Mouse (Mus musculus) MEL-GATA-1-ER (cell line): ENCODE results near the gene Ak2.

ENCODE experiments used
- DNase-seq: peaks from one replicate; pipeline ENCODE4 v3.0.0-alpha.2; 2012; ENCODE audit warnings: low read depth; ENCODE audit errors: extremely low read depth

The Ak2 gene

DNA sequence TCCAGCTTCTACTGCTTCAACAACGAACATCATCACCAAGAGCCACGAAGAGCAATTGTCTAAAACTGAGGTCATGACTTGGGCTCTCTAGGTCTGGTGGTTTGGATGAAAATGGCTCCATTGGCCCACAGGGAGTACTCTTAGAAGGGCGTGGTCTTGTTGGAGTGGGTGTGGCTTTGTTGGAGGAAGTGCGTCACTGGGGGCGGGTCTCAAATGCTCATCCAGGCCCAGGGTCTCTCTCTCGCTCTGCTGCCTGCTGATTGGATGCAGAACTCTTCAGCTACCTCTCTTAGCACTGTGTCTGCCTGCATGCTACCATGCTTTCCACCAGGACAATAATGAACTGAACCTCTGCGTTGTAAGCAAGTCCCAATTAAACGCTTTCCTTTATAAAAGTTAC, 17.1 kb upstream of the Ak2 start:
- DNase-seq: no peak

DNA sequence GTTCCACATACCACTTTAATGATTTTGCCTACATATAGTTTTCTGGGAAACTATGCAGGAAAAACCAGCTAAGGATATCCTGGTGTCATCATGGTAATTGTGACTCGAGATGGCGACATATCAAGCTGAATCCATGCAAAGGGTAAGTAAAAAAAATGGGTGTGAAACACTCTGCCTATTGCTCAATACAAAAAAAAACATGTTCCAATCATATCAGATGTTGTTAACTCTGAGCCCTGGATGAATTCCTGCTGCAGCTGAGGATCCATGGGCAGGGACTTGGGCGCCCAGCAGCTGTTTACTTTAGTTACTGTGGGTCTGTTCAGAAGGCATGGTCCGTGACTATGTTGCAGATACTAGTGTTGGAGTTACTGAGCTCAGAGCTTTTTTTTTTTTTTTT, 15.2 kb upstream of the Ak2 start:
- no peak for DNase-seq

DNA sequence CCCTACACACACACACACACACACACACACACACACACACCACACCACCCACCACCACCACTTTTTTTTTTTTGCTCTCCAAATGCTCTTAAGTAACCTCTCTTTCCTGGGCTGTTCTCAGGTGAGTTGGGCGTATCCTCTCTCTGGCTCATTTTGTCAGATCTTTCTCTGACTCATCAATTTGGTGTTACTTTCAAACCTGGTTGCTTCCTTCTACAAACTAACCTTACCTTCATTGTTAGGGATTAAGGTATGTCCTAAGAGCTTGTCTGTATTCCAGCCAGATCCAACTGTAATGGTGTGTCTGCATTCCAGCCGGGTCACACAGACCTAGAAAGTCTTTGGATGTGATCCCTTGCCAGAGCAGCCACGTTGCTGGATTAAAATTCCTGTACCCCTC, 14.5 kb upstream of the Ak2 start:
- no peak for DNase-seq

DNA sequence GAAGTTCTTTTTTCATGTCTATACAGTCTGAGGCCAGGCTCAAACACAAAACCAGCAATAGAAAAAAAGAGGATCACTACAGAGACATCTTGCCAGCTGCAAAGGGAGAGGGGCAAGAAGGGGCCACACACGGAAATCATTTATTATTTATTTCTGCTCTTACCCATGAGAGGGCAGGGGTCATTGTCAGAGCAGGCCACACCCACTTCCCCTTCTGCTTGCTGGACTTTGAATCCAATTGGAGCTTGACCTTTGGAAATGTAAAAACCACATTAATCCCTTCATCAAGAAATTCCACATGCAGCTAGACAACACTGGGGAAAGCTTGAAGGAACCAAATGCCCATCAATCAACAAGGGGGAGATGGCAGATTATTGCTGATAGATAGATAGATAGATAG, 13.1 kb upstream of the Ak2 start:
- no peak for DNase-seq

DNA sequence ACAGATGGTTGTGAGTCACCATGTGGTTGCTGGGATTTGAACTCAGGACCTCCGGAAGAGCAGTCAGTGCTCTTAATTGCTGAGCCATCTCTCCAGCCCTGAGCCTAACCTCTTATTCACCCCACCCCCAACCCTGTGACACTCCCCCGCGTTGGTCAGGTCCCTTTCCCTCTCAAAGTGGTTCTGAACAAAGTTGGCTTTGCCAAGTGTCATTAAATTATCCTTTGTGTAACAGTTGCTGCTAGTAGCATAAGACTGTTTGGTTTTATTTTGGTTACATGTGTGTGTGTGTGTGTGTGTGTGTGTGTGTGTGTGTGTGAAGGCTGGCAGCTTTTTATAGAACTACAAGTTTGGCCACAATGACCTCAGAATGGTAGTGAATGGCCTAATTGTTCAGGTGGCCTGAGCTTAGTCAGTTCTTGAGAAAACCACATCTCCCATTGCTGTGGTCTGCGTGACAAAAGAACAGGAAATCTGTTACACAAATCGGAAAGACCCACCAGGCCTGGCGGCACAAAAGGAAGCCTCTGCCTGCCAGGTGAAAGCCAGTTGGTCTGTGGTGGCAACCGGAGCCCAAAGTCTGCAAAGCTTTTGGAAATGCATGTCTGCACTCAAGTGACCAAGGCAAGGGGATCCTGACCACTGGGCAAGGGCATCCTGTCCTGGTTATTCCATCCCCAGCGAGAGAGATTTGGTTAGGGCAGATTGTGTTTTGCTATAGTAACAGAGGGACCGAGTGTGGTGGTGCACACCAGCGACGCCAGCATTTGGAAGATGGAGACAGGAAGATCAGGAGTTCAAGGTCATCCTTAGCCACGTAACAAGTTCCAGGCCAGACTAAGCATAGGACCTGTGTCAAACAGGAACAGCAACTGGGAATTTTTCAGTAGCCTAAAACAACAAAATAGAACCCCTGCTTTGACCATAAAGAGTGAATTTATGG, 10.6 kb upstream of the Ak2 start:
- no peak for DNase-seq

DNA sequence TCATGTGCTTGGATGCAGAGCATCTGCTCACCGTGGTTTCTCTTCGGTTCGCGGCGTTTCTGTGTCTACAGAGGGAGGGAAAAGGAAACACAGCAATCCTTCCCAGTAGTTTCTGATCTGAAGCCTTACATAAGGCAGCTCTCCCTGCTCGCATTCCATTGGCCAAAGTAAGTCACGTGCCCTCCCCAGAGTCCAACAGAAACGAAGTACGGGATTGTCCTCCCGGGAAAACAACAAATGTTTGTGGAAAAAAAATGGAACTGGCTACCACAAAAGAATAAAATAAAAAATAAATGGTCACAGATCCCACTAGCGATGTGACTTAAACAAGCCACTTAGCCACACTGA, 10.0 kb upstream of the Ak2 start:
- no peak for DNase-seq

DNA sequence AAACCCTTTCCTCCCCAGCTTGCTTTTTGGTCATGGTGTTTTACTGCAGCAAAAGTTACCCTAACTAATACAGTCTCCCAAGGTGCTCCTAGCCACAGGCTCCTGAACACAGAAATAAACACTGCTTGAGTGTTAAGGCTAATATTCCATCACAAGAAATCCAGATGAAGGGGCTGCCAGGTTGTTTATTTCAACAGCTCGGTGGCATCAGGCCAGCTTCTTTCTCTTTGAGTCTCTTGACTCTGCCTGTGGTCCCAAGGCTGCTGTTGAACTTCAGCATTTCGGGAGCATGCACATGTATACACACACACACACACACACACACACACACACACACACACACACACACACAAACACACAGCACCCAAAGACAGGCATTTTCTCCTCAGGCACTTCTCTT, 8.6 kb upstream of the Ak2 start:
- no peak for DNase-seq

DNA sequence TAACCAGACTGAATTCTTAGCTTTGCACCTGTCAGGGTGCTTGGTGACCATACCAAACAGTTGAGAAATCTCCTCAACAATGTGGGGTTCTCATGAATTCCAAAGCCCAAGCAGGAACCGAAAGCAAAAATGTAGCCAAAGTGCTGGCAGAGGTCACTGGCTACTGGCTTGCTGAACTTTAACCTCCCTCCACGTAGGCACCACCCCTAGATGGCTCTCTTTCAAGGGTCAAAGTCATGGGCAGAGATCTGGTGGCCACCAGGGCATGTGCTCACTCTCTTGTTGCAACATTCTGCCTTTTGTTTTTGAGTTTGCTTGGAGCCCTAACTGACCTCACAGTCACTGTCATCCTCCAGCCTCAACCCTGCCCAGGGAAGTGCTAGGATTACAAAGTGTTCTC, 8.1 kb upstream of the Ak2 start:
- no peak for DNase-seq

DNA sequence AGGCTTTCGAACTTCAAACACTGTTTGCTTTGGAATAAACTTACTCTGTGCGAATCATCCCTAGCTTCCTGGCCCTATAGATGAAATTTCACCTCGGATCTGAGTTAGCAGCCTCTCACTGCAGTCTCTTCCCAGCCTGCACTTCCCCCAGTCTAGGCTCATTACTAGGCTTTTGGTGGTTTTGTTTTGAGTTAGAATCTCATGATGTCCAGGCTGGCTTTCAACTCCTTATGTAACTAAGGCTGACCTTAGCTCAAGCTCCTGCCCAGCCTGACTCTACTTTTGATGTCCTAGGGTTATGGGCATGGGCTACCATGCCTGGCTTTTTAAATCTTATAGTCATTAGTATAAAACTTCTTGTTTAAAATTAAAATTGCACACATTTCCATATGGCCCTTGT, 7.2 kb upstream of the Ak2 start:
- no peak for DNase-seq

DNA sequence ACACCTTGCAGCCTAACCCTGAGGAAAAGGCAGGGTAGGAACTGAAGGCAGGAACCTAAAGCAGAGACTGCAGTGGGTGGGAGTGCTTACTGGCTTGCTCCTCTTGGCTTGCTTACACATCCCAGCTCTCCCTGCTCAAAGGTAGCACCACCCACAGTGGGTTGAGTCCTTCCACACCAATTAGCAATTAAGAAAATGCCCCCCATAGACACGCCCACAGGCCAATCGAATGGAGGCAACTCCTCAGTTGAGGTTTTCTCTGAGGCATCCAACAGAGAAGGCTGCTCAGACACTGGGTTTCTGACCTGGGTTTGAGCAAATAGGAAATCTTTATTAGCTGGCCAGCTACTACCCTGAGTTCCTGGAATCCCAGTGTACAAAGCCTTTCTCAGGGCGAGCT, 2.8 kb upstream of the Ak2 start:
- no peak for DNase-seq

DNA sequence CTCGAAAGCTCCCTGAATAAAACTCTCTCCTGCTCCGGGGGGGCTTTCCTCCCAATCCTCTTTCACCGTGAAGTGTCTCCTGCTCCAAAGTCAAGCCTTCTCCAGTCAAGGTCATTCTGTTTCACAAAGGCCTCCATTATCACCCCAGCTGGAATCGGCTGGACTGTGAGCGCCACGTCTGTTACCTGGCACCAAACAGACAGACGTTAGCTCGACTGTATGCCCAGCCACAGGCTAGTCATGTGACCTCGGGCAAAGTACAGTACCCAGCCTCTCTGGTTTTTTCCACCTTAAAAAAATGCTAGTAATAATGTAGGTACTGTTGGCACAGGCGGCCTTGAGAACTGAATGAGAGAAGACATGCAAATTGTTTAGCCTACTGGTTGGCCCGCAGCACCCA, 2.1 kb upstream of the Ak2 start:
- no peak for DNase-seq

DNA sequence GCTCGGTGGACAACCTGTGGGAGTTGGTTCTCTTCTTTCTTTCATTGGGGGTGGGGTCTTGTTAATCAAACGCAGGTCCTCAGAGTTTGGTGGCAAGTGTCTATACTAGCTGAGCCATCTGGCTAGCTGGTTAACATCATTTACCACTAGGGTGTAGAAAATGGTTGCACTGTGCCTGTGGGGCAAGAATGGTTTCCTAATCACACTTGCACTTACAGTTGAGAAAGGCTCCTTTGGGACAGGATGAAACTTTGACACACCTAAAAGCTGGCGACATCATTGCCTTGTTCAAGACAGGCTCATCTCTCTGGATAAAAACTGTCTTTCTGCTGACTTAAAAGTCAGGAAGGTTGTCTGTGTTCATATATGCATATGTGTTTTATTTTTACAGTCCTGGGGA, 418 bp downstream of the Ak2 start:
- no peak for DNase-seq

DNA sequence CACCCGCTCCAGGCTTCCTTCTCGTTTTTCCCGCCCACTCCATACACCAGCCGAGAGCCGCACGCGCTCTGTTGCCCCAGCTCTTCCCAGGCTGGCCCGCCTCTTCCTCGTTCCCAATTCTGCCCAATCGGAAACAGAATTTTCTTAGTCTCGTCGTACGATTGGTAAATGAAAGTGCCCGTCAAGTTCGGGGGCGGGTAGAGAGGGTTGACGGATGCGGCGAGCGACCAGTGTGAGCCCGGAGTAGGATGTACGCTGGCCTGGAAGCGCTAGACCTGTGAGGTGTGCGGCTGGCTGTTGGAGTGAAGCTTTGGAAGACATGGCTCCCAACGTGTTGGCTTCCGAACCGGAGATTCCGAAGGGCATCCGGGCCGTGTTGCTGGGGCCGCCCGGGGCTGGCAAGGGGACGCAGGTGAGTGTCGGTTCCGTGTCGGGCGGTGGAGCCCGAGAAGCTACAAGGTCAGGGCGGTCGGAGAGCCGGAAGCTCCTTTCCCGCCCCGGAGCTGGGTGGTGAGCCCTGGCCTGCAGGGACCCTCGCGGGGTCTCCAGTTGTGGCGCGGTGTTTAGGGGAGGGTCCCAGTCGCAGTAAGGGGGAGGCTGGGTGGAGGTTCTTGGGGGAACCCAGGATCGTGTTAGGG, 1.4 kb downstream of the Ak2 start:
- peak; percentile 95 for DNase-seq

DNA sequence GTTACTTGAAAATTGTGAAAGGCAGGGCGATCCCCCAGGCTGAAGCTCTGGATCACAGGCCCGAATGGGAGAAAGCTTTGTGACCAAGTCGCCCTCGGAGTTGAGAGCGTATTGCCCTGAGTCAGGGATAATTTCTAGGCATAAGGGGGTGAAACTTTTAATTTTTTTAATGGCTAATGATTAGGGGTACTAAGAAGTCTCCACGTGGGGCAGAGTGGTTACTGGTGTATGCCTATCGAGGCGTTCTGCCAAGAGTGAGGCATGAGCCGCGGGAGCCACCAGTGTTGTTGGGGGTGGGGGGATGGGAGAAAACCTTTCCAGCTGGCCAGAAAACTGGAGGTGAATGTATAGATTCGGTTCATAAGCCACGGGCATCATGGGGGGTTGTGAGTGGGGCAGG, 1.9 kb downstream of the Ak2 start:
- DNase-seq: no peak

DNA sequence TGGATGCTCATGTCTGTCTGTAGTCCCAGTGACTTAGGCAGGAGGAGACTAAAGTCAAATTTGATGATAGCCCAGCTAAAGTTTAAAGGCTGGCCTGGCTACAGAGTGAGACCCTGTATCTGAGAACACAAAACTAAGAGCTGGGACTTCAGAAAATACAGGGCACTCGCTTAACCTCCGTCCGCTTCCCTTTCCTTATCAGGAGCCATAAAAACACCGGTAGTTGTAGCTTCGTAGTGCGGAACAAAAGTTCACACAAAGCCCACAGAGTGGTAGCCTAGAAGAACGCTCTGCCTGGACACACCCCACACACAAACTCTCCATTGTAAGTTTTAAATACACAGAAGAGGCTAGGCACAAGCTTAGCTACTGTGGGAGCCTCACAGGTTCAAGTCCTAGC, 3.5 kb downstream of the Ak2 start:
- DNase-seq: peak; percentile 56

DNA sequence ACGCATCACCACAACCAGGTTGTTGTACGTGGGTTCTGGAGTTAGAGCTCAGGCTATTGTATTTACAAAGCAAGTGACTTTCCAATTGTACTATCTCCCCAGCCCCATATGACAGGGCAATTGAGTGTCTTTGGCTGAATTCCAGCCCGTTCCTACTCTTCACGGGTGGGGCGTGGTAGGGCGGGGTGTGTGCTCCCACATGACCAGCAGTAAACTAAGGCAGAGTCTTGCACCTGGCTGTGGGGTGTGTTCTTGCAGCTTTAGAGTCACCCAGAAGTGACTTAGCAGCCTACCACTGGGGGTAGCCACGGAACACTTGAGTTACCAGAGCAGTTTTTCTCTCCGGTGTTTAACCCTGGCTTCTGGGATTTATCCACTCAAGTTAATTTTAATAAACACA, 5.5 kb downstream of the Ak2 start:
- no peak for DNase-seq

DNA sequence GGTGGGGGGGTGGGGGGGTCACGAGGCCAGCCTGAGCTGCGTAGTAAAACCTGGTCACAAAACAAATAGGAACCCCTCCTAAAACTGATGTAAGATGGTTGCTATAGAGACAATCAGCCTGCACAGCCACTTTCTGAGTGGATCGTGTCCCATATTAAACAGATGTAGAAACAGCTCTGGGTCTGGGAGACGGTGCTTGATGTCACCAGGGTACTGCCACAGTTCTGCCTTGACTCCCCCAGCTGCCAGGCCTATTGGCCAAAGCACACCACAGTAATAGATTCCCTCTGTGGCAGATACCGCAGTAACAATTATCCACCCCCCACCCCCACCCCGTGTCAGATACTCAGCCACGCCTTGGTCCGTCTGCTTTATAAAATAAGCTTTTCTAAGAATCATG, 6.6 kb downstream of the Ak2 start:
- DNase-seq: no peak

DNA sequence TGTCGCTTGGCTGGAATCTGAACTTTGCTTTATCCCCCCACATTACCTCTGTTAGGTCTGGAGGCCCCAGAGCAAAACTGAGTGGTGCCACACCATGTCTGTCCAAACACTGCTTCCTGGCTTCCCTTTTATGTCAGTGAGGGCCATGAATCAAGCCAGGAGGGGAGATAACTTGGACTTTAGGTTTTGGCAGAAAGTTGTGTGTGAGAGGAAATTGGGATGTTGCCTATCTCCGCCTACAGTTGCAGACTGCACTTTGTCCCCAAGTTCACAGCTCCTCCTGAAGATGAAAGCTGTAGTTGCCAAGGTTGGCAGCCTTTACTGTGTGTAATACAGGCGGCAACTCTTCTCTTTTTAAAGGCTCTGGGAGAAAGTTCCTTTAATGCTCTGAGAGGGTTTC, 9.0 kb downstream of the Ak2 start:
- DNase-seq: no peak

DNA sequence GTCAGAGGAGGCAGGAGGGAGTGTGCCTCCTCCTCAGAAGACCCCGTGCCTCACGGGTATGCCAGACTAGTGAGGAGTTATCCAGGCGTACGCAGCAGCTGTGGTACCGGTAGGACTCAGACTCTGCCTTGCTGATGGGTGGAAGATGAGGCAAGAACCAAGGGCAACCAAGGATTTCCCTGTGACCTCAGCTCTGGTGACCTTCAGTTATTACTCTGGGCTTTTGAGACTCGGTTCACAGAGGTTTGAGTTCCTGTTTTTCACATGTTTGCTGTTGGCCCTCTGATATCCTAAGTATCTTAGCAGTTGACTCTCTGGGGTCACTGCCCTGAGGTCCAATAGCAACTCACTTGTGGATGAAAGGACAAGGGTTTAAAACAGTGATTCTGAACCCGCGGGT, 12.0 kb downstream of the Ak2 start:
- no peak for DNase-seq

DNA sequence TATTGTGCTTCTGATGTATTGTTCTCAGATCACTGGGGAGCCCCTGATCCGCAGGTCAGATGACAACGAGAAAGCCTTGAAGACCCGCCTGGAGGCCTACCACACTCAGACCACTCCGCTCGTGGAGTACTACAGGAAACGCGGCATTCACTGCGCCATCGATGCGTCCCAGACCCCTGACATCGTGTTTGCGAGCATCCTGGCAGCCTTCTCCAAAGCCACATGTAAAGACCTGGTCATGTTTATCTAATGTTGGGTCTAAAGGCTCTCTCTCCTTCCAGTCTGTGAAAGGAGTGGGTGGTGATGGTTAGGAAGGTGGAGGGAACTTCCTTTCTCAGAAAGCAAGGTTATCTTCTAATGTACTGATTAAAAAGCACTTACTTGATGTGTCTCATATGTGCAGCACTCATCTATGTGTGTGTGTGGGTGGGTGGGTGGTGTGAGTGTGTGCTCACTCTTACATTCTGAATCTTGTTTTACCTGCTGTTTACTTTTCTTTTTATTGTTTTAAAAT, 16.3 kb downstream of the Ak2 start:
- DNase-seq: no peak

DNA sequence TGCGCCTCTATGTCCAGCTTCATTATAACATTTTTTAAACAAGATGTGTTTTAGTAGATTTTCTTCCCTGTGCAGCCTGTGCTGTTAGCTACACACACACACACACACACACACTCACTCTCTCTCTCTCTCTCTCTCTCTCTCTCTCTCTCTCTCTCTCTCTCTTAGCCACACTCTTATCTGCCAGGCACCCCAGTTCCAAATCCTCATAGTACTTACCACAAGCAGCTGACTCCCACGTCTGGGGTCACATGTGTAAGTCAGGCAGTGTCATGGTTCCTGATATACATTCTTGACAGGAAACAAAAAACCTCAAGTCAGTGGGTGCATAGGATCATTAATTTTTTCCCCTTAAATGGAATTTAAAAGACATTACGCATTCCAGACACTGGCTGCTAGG, 16.9 kb downstream of the Ak2 start:
- peak; percentile 83 for DNase-seq

DNA sequence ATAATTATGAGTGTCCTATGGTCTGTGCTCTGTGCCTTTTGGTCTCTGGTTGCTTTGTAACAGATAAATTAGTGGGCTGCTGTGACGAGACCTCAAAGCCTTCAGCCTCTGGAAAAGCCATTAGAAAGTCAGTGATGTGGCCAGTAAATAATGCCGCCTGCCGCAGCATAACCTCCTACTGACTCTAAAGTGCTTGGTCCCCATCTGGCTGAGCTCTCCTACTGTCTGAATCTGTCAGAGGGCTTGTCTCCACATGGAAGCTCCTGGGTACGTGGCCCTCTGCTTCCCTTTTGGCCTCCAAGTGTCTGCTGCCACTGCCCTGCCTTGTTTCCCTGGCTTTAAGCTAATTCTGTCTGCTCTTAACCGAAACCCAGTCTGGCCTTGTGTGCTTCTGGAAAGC, 17.8 kb downstream of the Ak2 start:
- DNase-seq: no peak

DNA sequence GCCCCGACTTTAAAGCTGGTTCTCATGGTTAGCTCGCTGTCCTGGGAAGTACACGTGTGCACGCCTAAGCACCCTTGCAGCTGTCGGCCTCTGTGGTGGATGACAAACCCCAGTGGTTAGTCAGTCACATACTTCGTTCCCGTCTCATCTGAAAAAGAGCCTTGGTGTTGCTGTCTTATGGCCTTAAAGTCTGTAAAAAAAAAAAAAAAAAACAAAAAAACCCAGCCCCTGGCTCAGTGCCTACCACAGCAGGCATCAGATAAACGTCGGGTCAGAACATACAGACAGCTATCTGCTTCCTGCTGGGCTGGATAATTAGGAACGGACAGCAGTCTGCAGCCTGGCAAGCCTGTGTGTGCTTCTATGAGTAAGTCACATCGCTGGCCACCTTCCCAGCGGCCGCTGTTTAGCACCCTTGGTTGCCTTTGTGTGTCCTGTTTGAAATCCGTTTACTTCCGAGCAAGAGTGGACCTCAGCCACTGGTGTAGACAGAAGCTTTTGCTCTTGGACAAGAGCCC, 19.9 kb downstream of the Ak2 start:
- DNase-seq: peak; percentile 42
